Mouse (Mus musculus): ENCODE data around the gene Inf2.

- no peak for TF ChIP-seq CTCF (IDR thresholded peaks at IDR 0.05; ENCODE audit: borderline replicate concordance, control insufficient read depth, extremely low read depth, insufficient read depth, low read length, poor library complexity)
- no peak for TF ChIP-seq POLR2A (IDR thresholded peaks at IDR 0.05; ENCODE audit: control insufficient read depth, extremely low read depth, insufficient read depth, low read length, poor library complexity)
These were observed 42.5 kb upstream of the Inf2 start for GRCm38 (mm10) chr12:112546110-112546509.

Data from thymus, adult 2 months (tissue).